Mouse (Mus musculus) heart, postnatal 25 days (tissue): ENCODE measurements around the gene Nsl1. TPM values are rescaled to one million over a fixed set of nuclear protein-coding genes. Genes with fewer than 3 reads are reported as not detected.

Experiments used
- DNase-seq: peaks from one replicate; pipeline ENCODE4 v3.0.0; 2022; ENCODE audit warnings: low spot score
- intact Hi-C: fragments of 180-260 bp; cut with DNase I; formaldehyde crosslinking; loops from one replicate; pipeline ENCODE4 v1.15.1; 2025
- total RNA-seq, 2 experiments: library from RNA; stranded (reverse); gene quantifications; 2 replicates each; pipeline ENCODE4 v1.2.3; 2021

Nsl1 gene
- total RNA-seq, 2 experiments from 2014 or later = 0.16 to 0.22 TPM

GRCm38 (mm10) chr1:191046231-191046824 lies 16.5 kb upstream of the Nsl1 start:
- DNase-seq = no peak
- intact Hi-C loops = no loop called here

- intact Hi-C loops = no loop called here
- DNase-seq = no peak
Measured at GRCm38 (mm10) chr1:191053555-191053954, 9.3 kb upstream of the Nsl1 start.

- intact Hi-C loops = no loop called here
- no peak for DNase-seq
Measured at GRCm38 (mm10) chr1:191054870-191055532, 7.8 kb upstream of the Nsl1 start.

- DNase-seq = no peak
- intact Hi-C loops = no loop called here
Measured at GRCm38 (mm10) chr1:191055533-191055873, 7.3 kb upstream of the Nsl1 start.

- intact Hi-C loops = no loop called here
Measured at GRCm38 (mm10) chr1:191057461-191057860, 5.4 kb upstream of the Nsl1 start.

GRCm38 (mm10) chr1:191062241-191062780 lies 501 bp upstream of the Nsl1 start:
- intact Hi-C loops = loop anchor here (2.0 kb wide), 1 partner anchor 36 kb away; the partner anchor contains the start of gene Flvcr1
- DNase-seq = no peak

More at GRCm38 (mm10) chr1:191057461-191057860, 5.4 kb upstream of the Nsl1 start:
- DNase-seq = no peak

GRCm38 (mm10) chr1:191063700-191064099 lies 888 bp downstream of the Nsl1 start:
- intact Hi-C loops = loop anchor here (2.0 kb wide), 1 partner anchor 37 kb away; the partner anchor contains the start of gene Flvcr1
- DNase-seq = no peak

GRCm38 (mm10) chr1:191064535-191064934 lies 1.7 kb downstream of the Nsl1 start:
- intact Hi-C loops = no loop called here
- DNase-seq = no peak

- intact Hi-C loops = no loop called here
- DNase-seq = no peak
Measured at GRCm38 (mm10) chr1:191065188-191065587, 2.4 kb downstream of the Nsl1 start.

GRCm38 (mm10) chr1:191068377-191068776 lies 5.6 kb downstream of the Nsl1 start:
- DNase-seq = no peak
- intact Hi-C loops = no loop called here

GRCm38 (mm10) chr1:191070259-191070658 lies 7.4 kb downstream of the Nsl1 start:
- DNase-seq = no peak
- intact Hi-C loops = no loop called here

- intact Hi-C loops = no loop called here
- DNase-seq = no peak
Measured at GRCm38 (mm10) chr1:191071613-191072012, 8.8 kb downstream of the Nsl1 start.

GRCm38 (mm10) chr1:191072329-191072913 lies 9.6 kb downstream of the Nsl1 start:
- intact Hi-C loops = no loop called here
- no peak for DNase-seq

GRCm38 (mm10) chr1:191073001-191073400 lies 10.2 kb downstream of the Nsl1 start:
- DNase-seq = no peak
- intact Hi-C loops = no loop called here

- DNase-seq = no peak
Measured at GRCm38 (mm10) chr1:191073486-191073885, 10.7 kb downstream of the Nsl1 start.

GRCm38 (mm10) chr1:191075199-191075883 lies 12.5 kb downstream of the Nsl1 start:
- intact Hi-C loops = loop anchor here (2.0 to 5.0 kb wide), 2 partner anchors 52 to 131 kb away; no protein-coding TSS in a partner anchor

More at GRCm38 (mm10) chr1:191073486-191073885, 10.7 kb downstream of the Nsl1 start:
- intact Hi-C loops = no loop called here

GRCm38 (mm10) chr1:191083230-191083629 lies 20.4 kb downstream of the Nsl1 start:
- intact Hi-C loops = no loop called here

More at GRCm38 (mm10) chr1:191075199-191075883, 12.5 kb downstream of the Nsl1 start:
- DNase-seq = no peak

GRCm38 (mm10) chr1:191084951-191085559 lies 22.2 kb downstream of the Nsl1 start:
- no peak for DNase-seq
- intact Hi-C loops = no loop called here

More at GRCm38 (mm10) chr1:191083230-191083629, 20.4 kb downstream of the Nsl1 start:
- DNase-seq = no peak

GRCm38 (mm10) chr1:191085597-191085996 lies 22.8 kb downstream of the Nsl1 start:
- intact Hi-C loops = no loop called here
- DNase-seq = no peak
